ENCODE assay signal across 10 mouse cellular contexts in the genomic region with DNA sequence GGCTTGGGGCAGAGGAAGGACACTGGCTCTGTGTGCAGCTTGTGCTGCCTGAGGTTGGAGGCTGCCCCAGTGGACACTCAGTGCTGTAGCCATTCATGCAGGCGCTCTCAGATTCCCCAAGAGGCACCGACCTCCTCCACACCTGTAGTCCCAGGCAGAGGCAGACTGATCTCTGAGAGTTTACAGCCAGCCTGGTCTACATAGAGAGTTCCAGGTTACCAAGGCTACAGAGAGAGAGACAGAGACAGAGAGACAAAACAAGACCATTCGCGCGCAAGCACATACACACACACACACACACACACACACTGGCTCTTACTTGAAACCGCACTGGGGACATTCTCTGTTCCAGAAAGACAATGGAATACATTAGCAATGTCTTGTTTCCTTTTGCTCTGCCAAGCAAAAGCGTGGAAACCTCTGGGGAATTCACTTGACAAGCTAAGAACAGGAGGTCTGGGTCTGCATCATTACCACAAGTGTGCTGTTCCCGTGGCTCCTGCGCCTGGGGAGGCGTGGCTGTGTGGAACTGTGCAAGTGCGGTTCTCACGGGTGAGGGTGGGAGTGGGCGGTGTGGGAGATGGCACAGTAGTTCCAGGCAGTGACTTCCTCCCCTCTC. TPM values are rescaled to one million over a fixed set of nuclear protein-coding genes. Genes with fewer than 3 reads are reported as not detected.
DNase-seq lines count a peak whose midpoint lies in the region; ATAC-seq and TF ChIP-seq lines count a peak whose summit lies in the region.
"Had no signal": no experiment of that assay in that cellular context is flagged by ENCODE, and none has a peak within 500 bp of the region (broad histone marks: within the 10 kb centered on the region; RNA-seq: fewer than 3 reads in every experiment).

No protein-coding gene starts in this region.

- H3K9me3 ChIP-seq in forebrain, embryonic 12.5 days: no peaks in the 10 kb centered on the region
- H3K9me3 ChIP-seq in forebrain, embryonic 11.5 days (ENCODE audit: control insufficient read depth, low read length): no peaks in the 10 kb centered on the region
- H3K9me3 ChIP-seq in intestine, postnatal 0 days (ENCODE audit: control insufficient read depth): no peaks in the 10 kb centered on the region
- H3K9me3 ChIP-seq: liver, embryonic 13.5 days had no signal

- no peak for DNase-seq in forebrain, embryonic 11.5 days (ENCODE audit: low spot score)
- DNase-seq in T-cell, adult 2 months (ENCODE audit: low spot score): peak; percentile 52
- peak; percentile 64 for DNase-seq in heart, postnatal 4 days
- peak; percentile 38 to 82 for DNase-seq in left cerebral cortex, postnatal 14 days (ENCODE audit: low spot score in 2 of 2)
- no peak for DNase-seq in ovary, postnatal 10 days (ENCODE audit: low spot score)
- no peak for DNase-seq in Muller cell, postnatal 12 days (ENCODE audit: inconsistent ontology term)
- DNase-seq: liver, embryonic 13.5 days had no signal

- H3K36me3 ChIP-seq in forebrain, embryonic 12.5 days (replicated peaks): no peaks in the 10 kb centered on the region
- no peaks in the 10 kb centered on the region for H3K36me3 ChIP-seq in forebrain, embryonic 11.5 days (ENCODE audit: control insufficient read depth, insufficient read depth, low read length)
- no peaks in the 10 kb centered on the region for H3K36me3 ChIP-seq in intestine, postnatal 0 days (ENCODE audit: control insufficient read depth, insufficient read depth)
- H3K36me3 ChIP-seq: liver, embryonic 13.5 days had no signal

- H3K4me3 ChIP-seq in forebrain, embryonic 12.5 days (replicated peaks): no peak overlapping the region
- H3K4me3 ChIP-seq in forebrain, embryonic 11.5 days (ENCODE audit: low read depth, low read length): no peak overlapping the region
- H3K4me3 ChIP-seq in intestine, postnatal 0 days (ENCODE audit: low read depth, low read length): no peak overlapping the region
- H3K4me3 ChIP-seq: liver, embryonic 13.5 days had no signal

- TF ChIP-seq CTCF in intestine, postnatal 0 days (IDR thresholded peaks at IDR 0.05; ENCODE audit: low read depth): no peak

- H3K27ac ChIP-seq in forebrain, embryonic 12.5 days: peak overlapping the region; percentile 66
- no peak overlapping the region for H3K27ac ChIP-seq in forebrain, embryonic 11.5 days (ENCODE audit: low read depth, low read length)
- no peak overlapping the region for H3K27ac ChIP-seq in intestine, postnatal 0 days (ENCODE audit: low read depth, low read length)
- H3K27ac ChIP-seq: liver, embryonic 13.5 days had no signal

- peaks cover 29% of the 10 kb centered on the region for H3K27me3 ChIP-seq in forebrain, embryonic 12.5 days
- H3K27me3 ChIP-seq in forebrain, embryonic 11.5 days (ENCODE audit: control insufficient read depth, insufficient read depth, low read length): peaks cover under 1% of the 10 kb centered on the region; the same call in 1 of the 2 replicates
- no peaks in the 10 kb centered on the region for H3K27me3 ChIP-seq in intestine, postnatal 0 days (replicated peaks; ENCODE audit: control insufficient read depth, insufficient read depth, low read length)
- H3K27me3 ChIP-seq: CH12.LX had no signal

- 54% methylated on average over 13 of the region's 13 CpGs for WGBS in forebrain, embryonic 12.5 days
- WGBS in forebrain, embryonic 11.5 days: 64% methylated on average over 13 of the region's 13 CpGs
- WGBS in intestine, postnatal 0 days: 70% methylated on average over 13 of the region's 13 CpGs

- no peak overlapping the region for H3K4me2 ChIP-seq in forebrain, embryonic 12.5 days
- no peak overlapping the region for H3K4me2 ChIP-seq in forebrain, embryonic 11.5 days (ENCODE audit: low read depth, low read length, severe bottlenecking)
- no peak overlapping the region for H3K4me2 ChIP-seq in intestine, postnatal 0 days (replicated peaks; ENCODE audit: low read depth)
- H3K4me2 ChIP-seq: liver, embryonic 13.5 days had no signal

- intact Hi-C loops in left cerebral cortex, postnatal 14 days (cut with DNase I): no loop called here

- ATAC-seq in forebrain, embryonic 12.5 days (ENCODE audit: low FRiP score): peak; percentile 44
- ATAC-seq in forebrain, embryonic 11.5 days (replicated peaks; ENCODE audit: low FRiP score): no peak
- ATAC-seq in intestine, postnatal 0 days: no peak

- H3K4me1 ChIP-seq in forebrain, embryonic 12.5 days: peaks cover 28% of the 10 kb centered on the region
- no peaks in the 10 kb centered on the region for H3K4me1 ChIP-seq in forebrain, embryonic 11.5 days (replicated peaks; ENCODE audit: control insufficient read depth, insufficient read depth, low read length)
- H3K4me1 ChIP-seq in intestine, postnatal 0 days (replicated peaks; ENCODE audit: control insufficient read depth, insufficient read depth, low read length): no peaks in the 10 kb centered on the region

- no peak overlapping the region for H3K9ac ChIP-seq in forebrain, embryonic 12.5 days
- no peak overlapping the region for H3K9ac ChIP-seq in forebrain, embryonic 11.5 days (ENCODE audit: low read length)
- H3K9ac ChIP-seq in intestine, postnatal 0 days (ENCODE audit: low read depth, low read length): no peak overlapping the region
- H3K9ac ChIP-seq: liver, embryonic 13.5 days had no signal

RNA-seq across cellular contexts. Expression of gene Serhl, which starts 5.2 kb away (rescaled TPM):
- 36.0 and 45.4 TPM in 2 replicates for polyA plus RNA-seq in forebrain, embryonic 12.5 days (2016; fragmentation: Nextera tagmentation; extraction: Ambion mirVana)
- 46.0 and 47.3 TPM in 2 replicates for polyA plus RNA-seq in forebrain, embryonic 11.5 days (2014; fragmentation: Nextera tagmentation; extraction: Ambion mirVana)
- total RNA-seq in heart, postnatal 4 days (2021): 10 to 100 TPM; 73.2 to 74.7 TPM
- total RNA-seq in left cerebral cortex, postnatal 14 days (2021): 1 to 10 TPM; 8.9 to 9.9 TPM
- 58.5 and 65.6 TPM in 2 replicates for polyA plus RNA-seq in intestine, postnatal 0 days (2015; fragmentation: Nextera tagmentation; extraction: Ambion mirVana)

RNA-seq across cellular contexts. Expression of gene Rrp7a, which starts 38.5 kb away (rescaled TPM):
- polyA plus RNA-seq in forebrain, embryonic 12.5 days (2016; fragmentation: Nextera tagmentation; extraction: Ambion mirVana): 64.8 and 65.9 TPM in 2 replicates
- 71.2 and 79.7 TPM in 2 replicates for polyA plus RNA-seq in forebrain, embryonic 11.5 days (2014; fragmentation: Nextera tagmentation; extraction: Ambion mirVana)
- 10 to 100 TPM; 54.6 to 56.3 TPM for total RNA-seq in heart, postnatal 4 days (2021)
- total RNA-seq in left cerebral cortex, postnatal 14 days (2021): 100 to 1,000 TPM; 131 to 151 TPM
- 32.1 and 32.7 TPM in 2 replicates for polyA plus RNA-seq in intestine, postnatal 0 days (2015; fragmentation: Nextera tagmentation; extraction: Ambion mirVana)

RNA-seq across cellular contexts. Expression of gene Nfam1, which starts 51.0 kb away (rescaled TPM):
- 1.4 and 1.7 TPM in 2 replicates for polyA plus RNA-seq in forebrain, embryonic 12.5 days (2016; fragmentation: Nextera tagmentation; extraction: Ambion mirVana)
- 1.7 and 2.9 TPM in 2 replicates for polyA plus RNA-seq in forebrain, embryonic 11.5 days (2014; fragmentation: Nextera tagmentation; extraction: Ambion mirVana)
- total RNA-seq in heart, postnatal 4 days (2021): 1 to 10 TPM in 1 of 2 experiments, under 1 TPM in 1; 0.98 to 1.4 TPM
- total RNA-seq in left cerebral cortex, postnatal 14 days (2021): 1 to 10 TPM; 2.2 to 2.9 TPM
- polyA plus RNA-seq in intestine, postnatal 0 days (2015; fragmentation: Nextera tagmentation; extraction: Ambion mirVana): 1.1 and 1.2 TPM in 2 replicates

Comparison
In these comparisons a context has a peak if more than half of its experiments do, and no peak if none do; other contexts are left out.
1. DNase-seq: peak in T-cell, adult 2 months (single experiment), heart, postnatal 4 days (single experiment) and left cerebral cortex, postnatal 14 days (2 of 2); none in forebrain, embryonic 11.5 days (single experiment), ovary, postnatal 10 days (single experiment) and Muller cell, postnatal 12 days (single experiment).